Mouse (Mus musculus) adrenal gland, adult 2 months (tissue): Measurements from ENCODE around the gene Iqschfp. TPM values are rescaled to one million over a fixed set of nuclear protein-coding genes. Genes with fewer than 3 reads are reported as not detected.
"Not testable (repeated sequence)": the region's sequence is repeated elsewhere in the genome, so short reads cannot be mapped to it uniquely, and the experiment has no call there.

ENCODE experiments used
- DNase-seq: peaks from one replicate; pipeline ENCODE4 v3.0.0; 2021
- polyA plus RNA-seq: library from polyadenylated mRNA; depleted of rRNA; stranded (reverse); fragments of >200 nt; gene quantifications from 2 replicates; pipeline ENCODE4 v1.2.3, GENCODE M21; 2012
- total RNA-seq, 2 experiments: library from RNA; stranded (reverse); gene quantifications; 2 replicates each; pipeline ENCODE4 v1.2.3; 2021

Gene Iqschfp
- total and polyA plus RNA-seq, 3 experiments = not detected

GRCm38 (mm10) chr3:68071395-68072386 lies 179.7 kb downstream of the Iqschfp start:
- no peak for DNase-seq

GRCm38 (mm10) chr3:68077406-68077805 lies 185.4 kb downstream of the Iqschfp start:
- no peak for DNase-seq

DNA sequence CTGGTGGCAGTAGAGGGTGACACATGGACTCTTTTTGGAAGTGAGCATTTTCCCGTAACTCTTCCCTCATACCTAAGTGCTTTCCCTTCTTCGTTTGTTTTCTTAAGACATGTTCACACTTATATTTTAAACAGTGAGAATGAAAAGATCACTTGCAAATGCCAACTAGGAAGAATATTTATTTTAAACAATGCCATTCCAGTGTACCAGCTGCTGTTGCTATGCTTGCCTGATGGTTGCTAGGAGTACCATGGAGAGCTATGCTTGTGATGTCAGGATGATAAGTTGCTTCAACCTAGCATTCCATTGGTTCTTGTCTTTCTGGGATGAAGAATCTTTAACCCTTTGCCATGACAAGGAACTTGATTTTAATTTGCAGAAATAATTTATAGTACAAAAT lies 193.0 kb downstream of the Iqschfp start:
- DNase-seq = no peak

DNA sequence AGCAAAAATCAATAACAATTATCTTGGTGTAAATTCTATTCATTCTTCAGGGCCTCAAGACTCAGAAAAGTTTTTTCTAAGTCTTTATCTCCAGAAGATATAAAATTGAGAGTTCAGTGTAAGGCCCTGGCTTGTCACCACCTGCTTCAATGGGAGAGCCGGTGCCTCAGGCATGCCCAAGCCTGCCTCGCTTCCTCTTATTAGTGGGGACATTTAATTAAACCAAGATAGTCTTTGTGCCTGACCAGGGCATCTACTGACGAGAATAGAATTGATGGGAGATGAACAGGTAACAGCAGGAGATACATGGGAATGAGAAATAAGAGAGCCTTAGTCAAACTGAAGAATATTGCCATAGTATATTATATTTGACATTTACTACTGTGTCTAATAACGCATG lies 200.1 kb downstream of the Iqschfp start:
- no peak for DNase-seq

DNA sequence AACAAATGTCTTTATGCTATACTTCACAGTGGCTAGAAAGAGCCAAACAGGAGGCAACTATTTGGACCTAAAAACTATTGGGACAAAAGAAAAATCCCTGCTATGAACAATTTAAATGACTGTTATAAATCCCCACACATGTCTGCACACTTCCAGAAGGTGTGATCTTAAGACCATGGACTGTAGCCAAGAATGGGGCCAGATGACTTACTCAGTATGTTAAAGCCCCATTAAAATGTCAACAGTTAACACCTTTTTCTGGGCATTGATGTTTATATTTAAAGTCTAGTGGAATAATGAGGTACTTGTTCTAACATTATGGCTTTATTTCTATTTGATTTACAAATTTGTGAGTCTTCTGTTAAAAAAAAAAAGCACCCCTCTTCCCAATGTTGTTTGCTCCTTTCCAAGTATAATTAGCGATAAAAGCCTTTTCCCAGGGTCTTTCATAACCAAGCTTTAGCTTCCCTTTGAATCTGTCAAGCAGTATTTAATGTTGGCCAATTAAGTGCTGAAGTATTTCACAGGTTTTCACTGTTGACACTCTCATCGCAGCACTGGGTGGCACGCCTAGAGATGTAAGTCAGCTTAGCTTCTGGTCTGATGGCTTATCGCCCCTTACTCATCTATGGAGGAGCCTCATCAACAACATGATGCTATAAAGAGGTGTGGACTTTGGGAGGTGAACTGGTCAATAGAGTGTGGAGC lies 204.8 kb downstream of the Iqschfp start:
- DNase-seq = no peak

DNA sequence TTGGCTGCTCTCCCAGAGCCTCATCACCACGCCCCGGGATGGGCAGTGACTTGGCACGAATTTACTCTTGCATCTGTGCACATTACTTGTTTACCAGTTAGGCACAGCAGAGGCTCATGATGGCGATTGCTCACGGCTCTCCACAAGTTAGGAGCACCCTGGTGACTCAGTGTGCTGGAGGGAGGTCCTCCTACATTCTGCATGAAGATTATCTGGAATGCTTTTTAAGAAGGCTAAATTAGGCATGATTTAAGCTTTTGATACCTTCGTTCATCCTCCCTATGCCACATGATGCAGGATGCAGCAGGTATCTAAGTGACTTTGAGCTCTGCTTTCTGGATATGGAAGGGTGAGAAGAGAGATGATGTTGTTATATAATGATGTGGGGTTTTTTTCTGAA lies 207.5 kb downstream of the Iqschfp start:
- DNase-seq = not testable (repeated sequence)

GRCm38 (mm10) chr3:68101343-68101742 lies 209.3 kb downstream of the Iqschfp start:
- DNase-seq = no peak

DNA sequence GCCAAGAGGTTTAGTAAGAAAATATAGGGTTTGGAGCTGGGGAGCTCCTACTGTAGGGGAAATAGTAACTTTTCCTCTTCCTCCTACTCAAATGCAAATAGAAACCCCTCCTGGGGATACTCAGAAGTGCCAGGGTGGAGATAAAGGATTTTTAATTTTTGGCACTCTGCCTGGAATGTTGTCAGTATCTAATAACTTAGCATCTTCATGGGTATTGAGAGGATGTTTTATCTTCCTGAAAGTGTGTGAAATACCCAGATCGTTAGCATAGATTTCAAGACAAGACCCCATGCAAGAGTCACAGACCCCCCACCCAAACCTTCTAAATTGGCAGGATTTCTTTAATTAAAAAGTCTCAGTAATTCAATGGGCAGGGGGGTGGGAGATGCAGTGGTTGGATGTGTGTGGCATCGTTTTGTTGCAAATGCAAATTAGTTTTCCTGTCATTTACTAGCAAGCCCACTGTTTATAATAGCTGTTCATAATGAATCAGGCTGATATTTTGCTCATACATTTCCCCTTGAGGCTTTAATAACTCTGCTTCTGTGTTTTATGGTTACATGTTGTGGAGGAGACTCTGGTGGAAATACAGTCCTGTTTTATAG lies 213.2 kb downstream of the Iqschfp start:
- DNase-seq = no peak

- no peak for DNase-seq
Measured at GRCm38 (mm10) chr3:68121338-68121737, 229.3 kb downstream of the Iqschfp start.

GRCm38 (mm10) chr3:68126284-68126856 lies 234.3 kb downstream of the Iqschfp start:
- no peak for DNase-seq

GRCm38 (mm10) chr3:68130386-68130785 lies 238.4 kb downstream of the Iqschfp start:
- DNase-seq = no peak

DNA sequence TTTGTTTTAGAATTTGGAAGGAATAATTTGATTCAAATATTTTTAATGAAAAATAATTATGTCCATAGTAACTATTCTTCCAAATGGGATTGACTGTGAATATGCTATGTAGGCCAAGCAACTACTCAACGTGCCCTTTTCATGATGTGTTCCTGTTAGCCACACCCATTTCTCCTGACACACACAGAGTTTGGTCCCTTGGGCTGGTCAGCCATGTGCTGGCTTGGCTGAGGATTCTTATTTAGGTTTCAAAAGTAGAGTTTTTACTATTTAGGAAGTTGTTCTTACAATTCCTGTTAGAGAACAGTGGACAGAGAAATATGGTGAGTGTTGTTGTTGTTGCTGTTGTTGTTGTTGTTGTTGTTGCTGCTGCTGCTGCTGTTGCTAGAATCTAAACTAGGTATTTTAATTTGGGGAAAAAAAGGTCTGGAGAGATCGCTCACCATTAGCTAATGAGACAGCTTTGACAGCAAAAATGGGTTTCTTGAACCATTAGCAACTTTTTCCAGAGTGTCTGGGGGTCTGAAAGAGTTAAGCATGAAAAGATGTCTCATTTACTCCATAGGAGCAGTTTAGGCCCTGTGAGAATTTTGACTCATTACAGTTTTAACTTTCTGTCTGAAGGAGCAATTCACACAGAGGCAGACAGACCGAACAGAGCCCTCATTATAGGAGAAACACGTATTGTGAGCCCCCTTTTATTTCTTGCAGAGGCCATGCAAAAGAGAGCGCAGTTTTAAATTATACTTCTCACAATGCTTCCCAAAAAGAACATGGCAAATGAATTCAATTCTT lies 247.0 kb downstream of the Iqschfp start:
- no peak for DNase-seq

DNA sequence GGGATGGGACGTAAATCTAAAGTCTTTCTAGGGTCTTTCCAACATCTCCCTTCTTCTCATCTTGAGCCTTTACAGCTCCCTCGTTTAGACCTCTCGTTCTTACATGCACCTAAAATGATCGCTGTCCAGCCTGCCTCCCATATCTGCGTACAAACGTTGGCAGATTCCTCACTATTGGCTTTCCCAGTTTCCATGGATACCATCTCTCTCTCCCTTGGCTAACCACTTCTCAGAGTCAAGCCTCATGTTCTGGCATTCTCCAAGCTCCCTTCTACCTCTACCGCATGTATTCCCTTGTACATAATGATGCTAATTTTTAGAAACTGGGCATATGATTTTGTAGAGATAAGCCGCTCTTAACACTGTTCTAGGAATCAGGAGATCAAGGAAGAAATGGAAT lies 258.7 kb downstream of the Iqschfp start:
- no peak for DNase-seq

GRCm38 (mm10) chr3:68160175-68160574 lies 268.1 kb downstream of the Iqschfp start:
- no peak for DNase-seq

GRCm38 (mm10) chr3:68160760-68161159 lies 268.7 kb downstream of the Iqschfp start:
- no peak for DNase-seq

- DNase-seq = no peak
Measured at GRCm38 (mm10) chr3:68178248-68178647, 286.2 kb downstream of the Iqschfp start.

DNA sequence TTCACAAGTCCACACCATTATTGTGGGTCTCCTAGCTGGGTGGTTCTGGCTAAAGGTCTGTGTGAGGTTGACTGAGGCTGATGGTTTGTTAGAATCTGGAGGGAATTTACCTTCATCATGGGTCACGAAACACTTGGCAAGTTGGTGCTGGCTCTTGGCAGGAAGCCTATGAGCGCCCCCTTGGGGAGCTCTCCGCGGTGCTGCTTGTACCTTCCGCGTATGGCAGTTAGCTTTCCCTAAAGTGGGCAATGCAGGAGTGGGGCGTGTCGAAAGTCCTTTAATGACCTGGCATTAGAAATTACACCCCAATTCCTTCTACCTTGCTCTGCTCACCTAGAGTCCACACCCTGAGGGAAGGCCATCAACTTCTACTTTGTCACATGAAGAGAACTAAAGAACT lies 295.4 kb downstream of the Iqschfp start:
- no peak for DNase-seq

DNA sequence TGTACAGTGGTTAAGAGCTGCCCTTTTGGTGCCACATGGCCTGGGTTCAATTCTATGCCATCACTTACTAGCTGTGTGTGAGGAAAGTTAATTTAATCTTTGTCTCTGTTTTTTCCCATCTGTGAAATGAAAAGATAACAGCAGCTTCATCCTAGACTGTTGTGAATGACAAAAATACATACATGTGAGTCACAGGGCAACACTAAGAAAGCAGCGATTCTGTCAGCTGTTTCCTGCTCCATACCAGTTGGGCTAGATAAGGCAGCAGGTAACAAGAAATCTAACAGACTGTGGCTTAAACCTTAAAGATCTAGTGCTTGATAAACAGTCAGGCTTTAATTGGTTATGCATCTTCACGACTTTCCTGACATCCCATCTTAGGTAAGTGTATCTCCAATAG lies 297.1 kb downstream of the Iqschfp start:
- DNase-seq = no peak

GRCm38 (mm10) chr3:68196933-68197332 lies 304.9 kb downstream of the Iqschfp start:
- DNase-seq = no peak

- DNase-seq = no peak
Measured at GRCm38 (mm10) chr3:68201214-68201613, 309.2 kb downstream of the Iqschfp start.

DNA sequence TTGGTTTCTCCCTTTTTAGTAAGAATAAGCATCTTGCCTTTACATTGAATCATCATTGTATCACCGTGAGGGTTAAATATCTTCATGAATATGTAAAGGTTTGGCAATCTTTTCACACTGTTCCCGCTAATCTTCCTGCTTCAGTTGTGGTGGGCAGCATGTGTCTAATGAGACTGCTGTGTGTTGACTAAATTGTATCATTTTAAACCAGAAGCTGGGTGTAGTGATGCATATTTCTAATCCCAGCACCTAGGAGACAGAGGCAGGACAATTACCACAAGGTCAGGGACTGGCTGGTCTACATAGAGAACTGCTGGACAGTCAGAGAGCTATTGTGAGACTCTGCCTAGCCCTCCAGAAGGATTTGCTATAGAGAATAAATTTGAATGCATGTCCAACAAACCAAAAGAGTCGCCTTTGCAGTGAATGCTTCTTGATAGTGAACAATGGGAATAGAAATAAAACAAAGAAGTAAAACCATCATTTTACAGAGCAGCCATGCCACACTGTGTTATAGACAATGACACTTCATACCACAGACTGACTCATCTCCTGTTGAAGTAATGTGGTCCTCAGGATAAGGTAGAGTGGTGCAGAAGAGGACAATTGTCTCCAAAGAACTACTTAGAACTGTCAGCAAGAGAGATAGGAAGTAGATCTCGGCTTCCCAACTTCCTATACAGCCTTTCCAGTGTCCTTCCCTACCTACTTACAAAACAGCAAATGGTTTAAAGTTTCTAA lies 310.3 kb downstream of the Iqschfp start:
- DNase-seq = no peak
